Mouse (Mus musculus): ENCODE data around the gene Slc41a2.

- TF ChIP-seq CTCF (IDR thresholded peaks at IDR 0.05; ENCODE audit: extremely low read depth, insufficient read length, insufficient replicate concordance, low read depth, low read length): no peak
- TF ChIP-seq POLR2A (IDR thresholded peaks at IDR 0.05; ENCODE audit: low read depth, low read length): no peak
These were observed 73.0 kb downstream of the Slc41a2 start for GRCm38 (mm10) chr10:83264680-83265079.

All from small intestine, adult 2 months (tissue).